Mouse (Mus musculus) embryonic fibroblast, embryonic 13.5 days (primary cell): ENCODE measurements around the gene Dpp6. TPM values are rescaled to one million over a fixed set of nuclear protein-coding genes. Genes with fewer than 3 reads are reported as not detected.

ENCODE experiments used
- H3K27ac ChIP-seq: 2 replicates; pipeline ENCODE4 v1.5.1; 2012; ENCODE audit warnings: low read length, control low read depth, inconsistent platforms; ENCODE audit not compliant: insufficient read depth
- H3K4me1 ChIP-seq: 2 replicates; pipeline ENCODE4 v1.6.1; 2011; ENCODE audit warnings: low read length; ENCODE audit not compliant: control insufficient read depth, insufficient read depth
- H3K4me3 ChIP-seq: 2 replicates; pipeline ENCODE4 v1.5.1; 2011; ENCODE audit warnings: mild to moderate bottlenecking, control low read depth, low read length; ENCODE audit not compliant: insufficient read depth
- CTCF ChIP-seq: IDR thresholded peaks from 2 replicates; pipeline ENCODE4 v1.5.1; 2011; ENCODE audit warnings: mild to moderate bottlenecking, control low read depth, low read length, moderate library complexity, borderline replicate concordance; ENCODE audit not compliant: insufficient read depth
- POLR2A ChIP-seq: IDR thresholded peaks from 2 replicates; pipeline ENCODE4 v1.6.1; 2011; ENCODE audit warnings: low read depth, mild to moderate bottlenecking, control low read depth, low read length, moderate library complexity
- polyA plus RNA-seq: library from polyadenylated mRNA; stranded (reverse); fragments of >200 nt; gene quantifications from 2 replicates; pipeline ENCODE4 v1.2.4, GENCODE M21; 2011; ENCODE audit warnings: low read depth; ENCODE audit not compliant: missing spikeins, insufficient read length

Gene Dpp6
- polyA plus RNA-seq, 1 experiment: 0.14 TPM

DNA sequence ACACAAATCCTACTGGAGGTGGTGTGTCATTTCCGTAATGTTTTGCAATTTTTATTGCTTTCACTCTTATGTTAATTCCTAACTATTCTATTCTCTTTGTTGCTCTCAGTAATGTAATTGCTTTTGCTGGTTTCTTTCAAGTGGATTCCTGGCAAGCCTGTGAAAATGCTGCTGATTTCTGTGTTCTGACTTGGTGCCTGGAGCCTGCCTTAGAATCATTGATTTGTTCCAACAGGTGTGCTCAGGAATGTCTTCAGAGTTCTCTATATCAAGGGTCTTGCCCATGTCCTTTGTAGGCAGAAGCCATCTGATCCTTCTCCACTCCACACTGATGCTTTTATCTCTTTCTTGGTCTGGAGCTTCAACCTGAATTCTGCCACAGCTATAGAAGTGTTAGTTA, 526.6 kb downstream of the Dpp6 start:
- no peak for TF ChIP-seq CTCF
- no peak for TF ChIP-seq POLR2A
- H3K4me3 ChIP-seq: no peak overlapping the region
- H3K4me1 ChIP-seq: no peaks in the 10 kb centered on the region
- H3K27ac ChIP-seq: no peak overlapping the region

DNA sequence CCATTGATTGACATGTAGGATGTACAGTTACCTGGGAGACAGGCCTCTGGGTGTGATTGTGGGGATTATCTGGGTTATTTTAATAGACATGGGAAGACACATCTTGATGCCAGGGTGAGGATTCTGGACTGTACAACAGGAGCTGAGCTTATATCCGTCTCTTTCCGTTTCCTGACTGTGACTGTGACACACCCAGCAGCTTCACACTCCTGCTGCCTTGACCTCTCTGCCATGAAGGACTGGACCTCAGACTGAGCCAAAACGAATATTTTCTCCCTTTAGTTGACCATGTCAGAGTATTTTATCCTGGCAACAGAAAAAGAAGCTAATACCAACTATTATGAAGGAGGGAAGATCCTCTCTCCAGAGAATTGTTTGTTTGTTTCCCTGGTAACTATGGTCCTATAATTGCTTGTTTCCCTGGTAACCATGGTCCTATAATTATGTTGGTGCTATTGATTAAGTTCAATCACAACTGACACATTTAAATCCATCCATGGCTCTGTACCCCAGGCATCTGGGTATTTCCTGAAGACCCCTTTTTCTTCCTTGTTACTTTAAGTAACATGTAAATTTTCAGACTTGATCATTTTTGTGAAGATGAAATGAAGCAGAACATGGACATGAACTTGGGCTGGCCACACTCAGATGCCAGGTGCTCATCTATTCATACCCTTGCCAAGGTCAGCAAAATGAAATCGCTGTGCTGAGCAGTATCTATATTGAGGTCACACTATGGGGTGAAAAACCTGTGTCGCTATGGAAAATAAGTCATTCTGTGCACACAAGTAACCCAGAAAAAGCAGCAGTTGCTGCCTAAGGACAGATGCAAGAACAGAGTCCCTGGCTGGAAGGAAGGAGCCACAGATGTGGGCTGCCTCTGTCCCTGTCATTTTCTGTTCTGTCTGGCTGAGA, 531.4 kb downstream of the Dpp6 start:
- Histone ChIP-seq H3K4me3 (no peak overlapping the region), H3K4me1 (no peaks in the 10 kb centered on the region), H3K27ac (no peak overlapping the region)
- no peak for TF ChIP-seq POLR2A
- TF ChIP-seq CTCF: no peak

GRCm38 (mm10) chr5:27357630-27358029, 540.6 kb downstream of the Dpp6 start:
- TF ChIP-seq POLR2A (no peak), CTCF (no peak)

DNA sequence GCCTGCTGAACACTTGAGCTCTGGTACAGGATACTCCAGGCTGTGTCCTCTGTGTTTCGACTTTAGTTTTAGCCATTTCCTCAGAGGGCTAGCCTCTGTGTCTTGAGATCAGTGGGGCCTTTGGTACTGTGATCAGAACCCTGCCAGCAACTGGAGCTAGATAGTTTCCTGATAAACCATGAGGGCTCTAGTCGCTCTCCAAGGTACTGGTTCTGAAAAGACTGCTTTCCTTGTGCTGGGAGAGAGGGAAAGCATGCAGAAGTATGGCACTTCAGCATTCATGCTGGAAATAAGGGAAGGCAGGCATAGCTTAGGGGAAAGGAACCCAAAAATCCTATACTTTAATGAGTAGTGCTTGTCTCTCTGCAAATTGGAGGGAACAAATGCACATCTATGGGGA, 548.9 kb downstream of the Dpp6 start:
- Histone ChIP-seq H3K27ac (no peak overlapping the region), H3K4me1 (no peaks in the 10 kb centered on the region), H3K4me3 (no peak overlapping the region)
- TF ChIP-seq CTCF: no peak
- TF ChIP-seq POLR2A: no peak

More at GRCm38 (mm10) chr5:27357630-27358029, 540.6 kb downstream of the Dpp6 start:
- Histone ChIP-seq H3K27ac (no peak overlapping the region), H3K4me3 (no peak overlapping the region), H3K4me1 (no peaks in the 10 kb centered on the region)

DNA sequence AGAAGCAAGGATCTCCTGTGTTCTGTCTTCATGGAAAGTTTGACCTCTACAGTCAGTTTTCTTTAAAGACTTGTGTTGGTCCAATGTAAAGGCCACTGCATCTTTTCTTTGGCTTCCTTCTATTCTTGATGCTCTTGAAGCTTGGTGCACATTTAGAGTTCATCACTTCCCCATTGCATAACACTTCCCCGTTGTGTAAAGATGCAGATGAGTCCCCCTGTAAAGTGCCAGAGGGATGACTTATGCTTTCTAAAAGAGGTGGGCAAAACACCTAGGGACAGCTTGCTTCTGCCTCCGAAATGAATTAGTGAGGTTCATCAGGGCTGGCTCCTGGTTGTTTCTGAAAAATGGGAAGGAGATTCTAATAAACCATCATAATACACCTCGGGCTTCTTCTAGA, 553.8 kb downstream of the Dpp6 start:
- Histone ChIP-seq H3K27ac (no peak overlapping the region), H3K4me3 (no peak overlapping the region), H3K4me1 (no peaks in the 10 kb centered on the region)
- TF ChIP-seq CTCF: no peak
- no peak for TF ChIP-seq POLR2A

- no peak overlapping the region for H3K27ac ChIP-seq
- H3K4me3 ChIP-seq: no peak overlapping the region
- H3K4me1 ChIP-seq: no peaks in the 10 kb centered on the region
- TF ChIP-seq CTCF: no peak
- TF ChIP-seq POLR2A: no peak
Measured at GRCm38 (mm10) chr5:27373931-27374330, 556.9 kb downstream of the Dpp6 start.

DNA sequence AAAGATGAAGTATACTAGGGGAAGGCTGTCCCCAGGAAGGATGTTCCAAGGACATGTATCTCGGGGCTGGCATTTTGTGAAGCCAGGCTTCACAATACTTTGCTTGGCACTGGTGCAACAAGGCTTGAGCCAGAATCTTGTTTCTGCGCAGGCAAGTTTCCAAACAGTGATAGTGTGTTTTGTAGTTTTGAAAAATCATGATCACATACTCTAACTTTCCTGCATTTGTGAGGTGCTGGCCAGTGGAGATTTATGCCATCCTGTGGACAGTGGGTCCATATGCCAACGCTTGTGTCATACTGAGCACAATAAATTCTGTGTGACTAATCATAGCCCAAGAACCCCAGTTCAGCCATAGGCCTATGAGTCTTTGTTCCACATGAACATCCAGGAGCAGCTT, 558.8 kb downstream of the Dpp6 start:
- Histone ChIP-seq H3K4me3 (no peak overlapping the region), H3K27ac (no peak overlapping the region), H3K4me1 (no peaks in the 10 kb centered on the region)
- TF ChIP-seq POLR2A (no peak), CTCF (no peak)

DNA sequence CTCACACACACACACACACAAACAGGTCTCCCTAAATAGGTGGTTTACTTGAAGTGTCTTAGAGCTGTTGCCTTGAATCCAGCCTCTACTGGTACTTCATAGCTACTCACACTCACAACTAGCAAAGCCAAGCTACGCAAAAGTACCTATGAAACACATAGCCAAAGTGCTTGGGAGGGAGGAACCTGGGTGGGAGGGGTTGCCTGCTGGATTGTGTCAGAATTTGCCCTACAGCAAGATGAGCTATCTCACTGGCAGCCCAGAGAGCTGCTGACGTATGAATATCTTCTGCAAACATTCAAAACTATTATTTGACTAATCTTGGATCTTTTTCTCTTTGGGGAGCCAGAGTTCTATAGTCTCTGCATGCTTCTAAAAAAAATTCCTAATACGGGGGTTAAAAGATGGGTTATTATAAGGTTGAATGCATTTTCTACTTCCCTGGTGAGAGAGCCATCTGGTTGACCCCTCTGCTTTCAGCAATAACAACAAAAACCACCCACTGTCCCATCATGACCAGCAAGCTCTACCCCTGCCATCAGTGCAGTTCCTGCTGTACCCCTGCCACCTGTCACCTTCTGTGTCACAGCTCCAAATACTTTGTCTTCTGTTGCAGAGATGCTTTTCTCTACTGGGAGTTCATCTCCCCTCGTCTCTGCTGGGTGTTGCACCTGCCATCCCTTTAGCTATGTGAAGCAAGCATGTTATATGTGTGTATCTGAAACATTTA, 563.8 kb downstream of the Dpp6 start:
- Histone ChIP-seq H3K27ac (no peak overlapping the region), H3K4me1 (no peaks in the 10 kb centered on the region), H3K4me3 (no peak overlapping the region)
- TF ChIP-seq POLR2A: no peak
- TF ChIP-seq CTCF: no peak

DNA sequence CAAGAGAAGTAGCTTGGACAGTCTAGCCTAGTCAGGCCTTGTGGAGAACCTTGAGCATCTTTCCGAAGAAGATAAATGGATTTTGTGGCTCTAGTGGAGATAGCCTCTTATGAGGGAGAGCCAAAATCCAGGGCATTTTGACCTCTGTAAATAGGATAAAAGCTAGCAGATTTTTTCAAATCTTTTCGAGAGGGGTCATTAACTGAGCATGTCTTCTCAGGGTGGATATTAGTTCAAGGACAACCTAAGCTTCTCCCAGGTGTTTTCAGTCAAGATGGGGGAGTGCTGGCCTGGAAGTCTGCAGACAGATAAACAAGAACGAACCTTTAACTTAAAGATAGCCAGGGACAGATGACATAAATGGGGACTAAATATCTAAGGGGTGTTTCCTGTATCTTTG, 581.4 kb downstream of the Dpp6 start:
- Histone ChIP-seq H3K27ac (no peak overlapping the region), H3K4me1 (no peaks in the 10 kb centered on the region), H3K4me3 (no peak overlapping the region)
- TF ChIP-seq POLR2A: no peak

GRCm38 (mm10) chr5:27399111-27399510, 582.1 kb downstream of the Dpp6 start:
- no peak for TF ChIP-seq POLR2A
- TF ChIP-seq CTCF: no peak
- H3K4me1 ChIP-seq: no peaks in the 10 kb centered on the region
- no peak overlapping the region for H3K4me3 ChIP-seq
- no peak overlapping the region for H3K27ac ChIP-seq
